Mouse (Mus musculus) layer of hippocampus, adult 6 months (tissue): Measurements from ENCODE around the gene Clstn2. TPM values are rescaled to one million over a fixed set of nuclear protein-coding genes. Genes with fewer than 3 reads are reported as not detected.

Source experiments
- long read RNA-seq, 2 experiments: library from polyadenylated mRNA; unstranded; transcript quantifications; one replicate each; pipeline ENCODE4 v2.0.0; 2019 to 2020
- polyA plus RNA-seq: library from polyadenylated mRNA; unstranded; fragments of <200 nt; fragmentation: Nextera tagmentation; gene quantifications from 2 replicates; pipeline ENCODE4 v1.2.3, GENCODE M21; 2021

Gene Clstn2
- polyA plus RNA-seq: 13.0 and 15.5 TPM in 2 replicates
- long read RNA-seq, experiment 1, partial matches to known transcripts: 52 of 62 reads
- long read RNA-seq, experiment 1, other reads (novel, unspliced or antisense): 10 of 62 reads
- long read RNA-seq, experiment 2, partial matches to known transcripts: 51 of 122 reads
- long read RNA-seq, experiment 2, other reads (novel, unspliced or antisense): 71 of 122 reads

GRCm38 (mm10) chr9:98032573-98033272 is at the start of gene Clstn2:
TSS of gene Clstn2 (minus strand) at chr9:98033181.

